Mouse (Mus musculus): Measurements from ENCODE around the gene Cadm2.

Gene Cadm2

DNA sequence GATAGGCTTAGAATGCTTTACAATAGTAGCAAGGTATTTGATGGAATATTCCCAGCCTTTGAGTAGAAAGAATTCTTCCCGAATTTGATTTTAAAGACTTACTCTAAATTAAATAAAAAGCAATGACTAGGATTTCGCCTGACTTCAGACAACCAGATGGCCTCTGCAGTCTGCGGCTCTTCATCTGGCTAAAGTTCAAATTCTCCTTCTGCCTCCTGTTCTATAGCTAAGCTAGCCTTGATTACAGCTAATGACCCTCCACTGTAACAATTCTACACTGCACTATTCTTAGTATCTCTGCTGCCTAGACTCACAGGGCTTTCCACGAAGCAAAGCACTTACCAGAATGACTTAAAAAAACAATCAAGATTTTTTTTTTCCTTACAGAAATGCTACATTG, 495.9 kb downstream of the Cadm2 start:
- CTCF ChIA-PET = no interaction called here

DNA sequence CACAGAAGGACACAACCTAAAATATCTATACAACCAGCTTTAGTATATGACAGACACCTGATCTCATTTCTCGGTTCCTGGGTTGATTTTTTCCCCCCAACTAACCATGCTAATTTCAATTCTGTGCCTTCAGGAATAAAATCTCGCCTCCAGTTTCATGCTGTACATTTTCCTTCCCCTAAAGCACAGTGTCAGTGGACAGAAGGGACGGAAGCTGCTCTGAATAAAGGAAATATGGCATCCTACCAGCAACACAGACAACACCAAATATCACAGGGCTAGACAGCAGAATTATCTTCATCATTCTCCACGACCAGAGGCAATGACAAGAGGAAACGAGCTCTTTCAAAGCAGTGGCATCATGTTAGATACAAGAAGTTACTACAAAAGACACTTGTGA, 498.2 kb downstream of the Cadm2 start:
- CTCF ChIA-PET = no interaction called here

DNA sequence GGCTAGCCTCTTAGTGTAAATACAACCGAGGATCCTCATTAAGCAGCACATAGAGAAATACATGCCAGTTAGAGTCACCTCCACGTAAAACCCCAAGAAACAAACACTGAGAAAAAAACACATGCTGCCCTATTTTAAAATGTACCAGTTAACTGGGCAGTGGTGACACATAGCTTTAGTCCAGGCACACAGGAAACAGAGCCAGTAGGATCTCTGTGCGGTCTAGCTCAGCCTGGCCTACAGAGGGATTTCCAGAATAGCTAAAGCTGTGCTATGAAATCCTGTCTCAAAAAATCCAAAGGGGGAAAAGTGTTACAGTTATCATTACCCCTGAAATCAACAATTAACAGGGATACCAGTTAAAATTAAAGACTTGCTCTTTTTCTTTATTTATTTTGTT, 498.9 kb downstream of the Cadm2 start:
- CTCF ChIA-PET = no interaction called here

DNA sequence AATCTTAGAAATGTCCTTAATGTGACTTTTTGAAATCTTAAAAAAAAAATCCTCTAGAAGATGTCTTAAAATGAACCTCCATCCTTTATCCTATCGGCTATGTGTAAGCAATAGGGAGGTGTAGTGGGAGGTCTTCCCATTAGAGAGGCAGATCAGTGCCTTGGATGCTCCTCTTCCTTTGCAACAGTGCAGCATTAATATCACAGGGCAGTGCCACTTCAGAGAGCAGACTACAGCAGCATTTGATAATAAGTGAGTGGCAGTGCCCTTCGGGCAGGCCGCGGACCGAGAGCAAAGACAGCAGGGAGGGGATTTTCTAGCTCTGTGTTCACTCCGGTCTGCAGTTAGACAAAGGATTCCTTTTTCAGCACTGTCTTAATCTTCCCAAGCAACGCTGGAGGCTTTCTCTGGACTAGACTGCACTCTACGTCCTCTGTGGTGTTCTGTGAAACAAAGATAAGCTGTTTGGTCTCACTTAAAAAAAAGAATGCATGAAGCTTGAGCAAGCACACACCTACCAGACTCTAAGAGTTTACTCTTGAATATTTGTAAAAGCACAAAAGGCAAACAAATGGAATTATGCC, 514.1 kb downstream of the Cadm2 start:
- CTCF ChIA-PET = no interaction called here

DNA sequence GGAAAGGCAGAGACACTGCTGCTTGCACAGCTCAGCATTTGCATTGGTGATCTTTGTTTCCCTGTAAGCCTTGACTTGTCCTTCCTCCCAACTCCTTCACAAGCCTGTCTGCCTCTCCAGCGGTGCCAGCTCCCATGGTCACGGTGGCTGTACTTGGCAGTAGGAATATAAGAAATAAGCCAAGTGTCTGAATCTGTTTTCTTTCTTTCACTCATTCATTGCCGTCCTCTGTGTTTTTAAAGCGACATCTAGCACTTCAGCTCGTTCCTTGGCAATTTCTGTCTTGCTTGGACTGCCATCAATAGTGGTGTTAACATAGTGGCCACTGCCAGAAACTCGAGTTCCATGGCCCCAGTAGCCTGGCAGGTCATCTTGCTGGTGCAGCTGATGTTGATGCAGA, 524.0 kb downstream of the Cadm2 start:
- CTCF ChIA-PET = no interaction called here

DNA sequence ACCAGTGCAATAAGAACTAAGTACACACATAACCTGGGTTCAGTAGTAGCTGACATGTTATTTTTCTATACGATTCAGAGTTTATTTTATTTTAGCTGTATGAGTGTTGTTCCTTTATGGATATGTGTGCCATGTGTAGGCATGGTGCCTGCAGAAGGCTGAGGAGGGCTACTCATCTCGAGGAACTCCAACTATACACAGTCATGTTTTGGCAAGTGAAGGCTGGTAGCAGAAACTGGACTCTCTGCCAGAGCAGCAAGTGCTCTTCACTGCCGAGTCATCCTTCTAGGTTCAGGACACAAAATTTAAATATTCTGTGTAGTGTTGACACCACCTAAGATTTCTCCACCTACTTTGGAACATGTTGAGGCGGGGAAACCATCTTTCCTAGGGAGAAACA, 524.8 kb downstream of the Cadm2 start:
- CTCF ChIA-PET = no interaction called here

DNA sequence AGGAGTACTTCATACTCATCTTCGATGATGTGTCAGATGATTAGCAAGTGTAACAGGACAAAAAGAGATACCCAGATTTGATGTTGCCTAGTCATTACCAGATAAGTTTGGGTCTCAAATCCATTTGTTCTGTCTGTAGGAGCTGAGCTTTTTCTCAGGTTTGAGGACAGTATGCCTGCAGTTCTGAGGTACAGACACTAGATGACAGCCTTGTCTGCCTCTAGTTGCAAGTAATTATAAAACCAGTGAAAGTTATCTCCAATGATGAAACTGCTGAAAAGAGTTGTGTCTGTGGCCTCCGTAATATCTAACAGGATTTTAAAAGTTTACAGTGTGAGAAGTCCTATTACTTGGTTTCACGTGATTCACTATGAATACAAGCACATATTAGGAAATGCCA, 531.0 kb downstream of the Cadm2 start:
- CTCF ChIA-PET = no interaction called here

DNA sequence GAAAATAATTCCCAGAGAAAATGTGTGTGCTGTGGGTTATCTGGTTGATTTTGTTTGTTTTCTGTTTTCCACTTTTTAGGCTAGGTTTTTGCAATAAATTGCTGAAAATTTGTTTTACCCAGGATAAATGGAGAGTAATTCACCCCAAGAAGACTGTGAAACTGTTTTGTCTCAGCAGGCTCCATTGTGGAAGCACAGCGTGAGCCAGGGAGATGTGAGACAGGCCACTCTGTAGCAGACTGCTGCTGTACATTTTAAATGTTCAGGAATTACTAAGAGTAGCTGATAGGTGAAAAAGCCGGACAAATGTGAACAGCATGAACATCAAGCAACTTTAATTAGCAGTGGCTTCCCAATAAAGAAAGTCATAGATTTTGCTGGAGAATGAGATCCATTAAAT, 541.4 kb downstream of the Cadm2 start:
- CTCF ChIA-PET = no interaction called here

DNA sequence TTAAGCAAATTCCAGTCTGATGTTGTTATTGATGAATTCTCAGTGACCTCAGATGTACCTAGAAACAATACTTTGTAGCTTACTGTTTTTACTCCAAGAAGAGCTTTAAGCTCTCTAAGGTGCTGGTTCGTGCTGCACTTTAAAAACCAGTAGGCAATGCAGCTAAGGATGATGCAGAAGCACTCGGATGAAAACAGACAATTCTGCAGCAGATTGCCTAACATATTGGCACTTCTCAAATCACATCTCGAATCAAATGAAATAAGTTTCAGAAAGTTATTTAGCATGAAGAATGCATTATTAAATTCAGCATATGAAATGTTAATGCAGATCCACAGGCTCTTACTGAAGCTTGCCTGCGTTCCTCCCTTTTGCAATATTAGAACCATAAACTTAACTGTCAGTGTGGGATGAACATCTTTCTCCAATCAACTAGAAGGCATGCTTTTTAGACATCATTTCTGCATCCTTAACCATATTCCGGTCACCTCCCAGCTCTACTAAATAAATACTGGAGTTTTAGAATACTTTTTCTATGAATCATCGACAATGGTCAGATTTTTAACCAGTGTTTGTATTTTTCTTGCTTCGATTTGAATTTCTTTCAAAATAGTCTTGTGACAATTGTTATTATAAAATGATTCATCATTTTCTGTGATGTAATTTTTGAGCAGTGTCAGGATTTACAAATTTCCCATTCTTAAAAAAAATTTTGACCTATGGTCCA, 544.4 kb downstream of the Cadm2 start:
- CTCF ChIA-PET = no interaction called here

DNA sequence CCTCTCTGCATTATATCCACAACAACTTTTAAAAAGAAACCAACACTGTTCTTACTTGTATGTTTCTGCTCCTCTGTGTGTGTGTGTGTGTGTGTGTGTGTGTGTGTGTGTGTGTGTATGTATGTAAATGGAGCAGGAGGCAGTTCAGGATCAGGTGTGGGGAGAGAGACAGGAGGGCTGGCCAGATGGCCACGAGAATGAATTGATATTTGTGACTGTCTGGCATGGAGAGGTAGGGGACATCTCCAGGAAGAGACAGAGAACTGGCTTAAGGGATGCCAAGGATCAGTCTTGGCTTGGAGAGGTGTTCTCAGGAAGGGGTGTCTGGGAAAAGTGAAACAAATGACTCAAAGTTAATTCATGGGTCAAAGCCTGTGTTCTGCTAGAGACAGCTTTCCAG, 552.2 kb downstream of the Cadm2 start:
- CTCF ChIA-PET = no interaction called here

DNA sequence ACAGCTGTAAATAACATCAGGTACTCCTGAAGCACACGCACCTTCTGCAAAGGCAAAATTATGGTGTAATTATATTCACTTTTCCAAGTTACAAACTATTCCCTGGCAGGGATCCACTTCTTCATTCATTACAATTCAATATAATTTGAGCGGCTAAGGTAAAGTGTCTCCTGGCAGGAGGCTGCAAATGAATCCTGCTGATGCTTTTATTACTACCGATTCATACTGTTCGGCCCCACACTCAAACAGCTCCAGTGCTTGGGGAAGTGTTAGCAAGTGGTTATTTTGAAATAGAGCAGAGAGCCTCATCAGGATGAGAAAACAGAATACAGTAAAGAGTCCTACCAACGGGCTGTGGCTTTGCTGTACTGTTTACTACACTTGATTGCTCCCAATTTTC, 589.8 kb downstream of the Cadm2 start:
- CTCF ChIA-PET = no interaction called here

DNA sequence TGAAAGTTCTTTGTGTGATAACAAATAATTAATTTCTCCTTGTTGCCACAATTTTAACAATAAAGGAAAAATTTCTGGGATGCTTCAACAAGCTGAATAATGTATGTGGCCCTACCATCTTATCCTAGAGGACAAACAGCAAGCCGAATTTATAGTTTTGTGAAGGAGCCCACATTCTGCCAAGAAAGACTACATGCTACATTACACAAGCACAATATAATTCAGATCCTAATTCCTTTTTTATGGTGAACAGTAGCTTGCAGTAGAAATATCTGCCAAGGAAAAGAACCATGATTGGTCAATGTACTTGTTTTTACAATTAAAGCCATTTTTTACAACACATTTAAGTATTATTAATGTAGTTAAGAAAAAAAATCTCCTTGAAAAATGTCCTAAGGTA, 600.9 kb downstream of the Cadm2 start:
- CTCF ChIA-PET = no interaction called here

DNA sequence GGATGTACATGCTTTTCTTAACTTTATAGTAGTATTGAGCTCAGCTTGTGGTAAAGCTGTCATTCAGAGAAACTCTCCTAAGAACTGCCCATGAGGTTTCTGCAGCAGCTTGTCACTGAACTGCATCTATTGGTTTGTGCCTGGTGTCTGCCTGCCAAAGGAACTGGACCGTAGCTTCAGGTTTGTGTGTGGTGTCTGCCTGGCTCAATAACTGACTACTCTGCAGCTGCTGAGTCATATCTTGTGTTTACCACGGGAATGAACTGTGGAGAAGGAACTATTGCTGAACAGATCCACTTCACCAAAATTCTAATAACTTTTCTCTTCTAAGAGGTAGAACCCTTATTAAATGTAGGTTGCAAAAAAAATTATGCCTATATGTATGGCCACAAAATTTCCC, 603.0 kb downstream of the Cadm2 start:
- CTCF ChIA-PET = no interaction called here

DNA sequence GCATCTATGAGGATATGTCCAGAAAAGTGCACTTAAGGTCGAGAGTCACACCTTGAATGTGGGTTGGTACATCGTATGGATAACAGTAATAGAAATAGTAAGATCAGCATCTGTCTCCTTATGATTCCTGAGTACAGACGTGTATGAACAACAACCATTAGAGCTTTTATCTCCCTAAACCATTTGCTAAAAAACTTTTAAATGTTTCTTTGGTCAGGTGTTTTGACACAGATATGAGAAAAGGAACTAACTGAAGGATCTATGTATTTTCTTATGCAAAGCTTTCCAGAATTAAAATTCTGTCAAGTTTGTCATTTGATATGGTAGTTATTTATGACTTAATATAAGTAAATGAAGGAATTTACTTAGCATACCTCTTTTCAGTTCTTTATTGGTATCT, 617.5 kb downstream of the Cadm2 start:
- CTCF ChIA-PET = no interaction called here

DNA sequence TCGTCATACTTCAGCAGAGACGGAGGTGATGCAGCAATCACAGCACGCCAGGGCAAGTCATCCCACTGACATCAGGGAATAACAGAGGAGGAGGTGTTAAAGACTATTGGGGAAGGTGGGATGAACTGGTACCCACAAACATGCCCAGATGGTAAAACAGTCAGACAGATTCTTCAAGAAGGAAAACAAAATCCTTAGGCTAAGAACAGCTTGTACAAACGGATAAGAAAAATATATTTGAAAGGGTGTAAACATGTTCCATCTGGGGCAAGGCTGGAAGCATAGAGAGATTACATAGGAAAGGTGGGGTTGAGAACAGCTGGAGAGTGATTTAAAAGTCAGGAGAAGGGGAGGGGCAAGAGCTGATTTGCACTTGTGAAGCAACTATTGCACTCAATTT, 619.0 kb downstream of the Cadm2 start:
- CTCF ChIA-PET = no interaction called here

DNA sequence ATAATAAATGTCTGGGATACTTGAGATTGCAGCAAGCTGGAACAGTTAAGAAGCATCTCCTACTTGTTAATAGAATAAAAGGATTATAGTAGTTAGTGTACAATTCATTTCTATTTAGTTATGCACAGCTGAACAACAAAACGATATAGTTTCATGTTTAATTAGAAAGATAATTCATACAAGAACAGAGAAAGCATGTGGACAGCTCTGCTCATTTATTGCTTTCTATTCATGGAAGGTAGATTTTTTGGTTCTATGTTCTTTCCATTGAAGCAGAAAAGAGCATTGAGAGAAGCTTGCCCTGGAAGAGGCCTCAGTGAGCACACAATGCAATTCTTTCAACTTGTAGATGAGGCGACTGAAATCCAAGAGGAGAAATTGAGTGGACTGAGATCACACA, 623.2 kb downstream of the Cadm2 start:
- CTCF ChIA-PET = no interaction called here

DNA sequence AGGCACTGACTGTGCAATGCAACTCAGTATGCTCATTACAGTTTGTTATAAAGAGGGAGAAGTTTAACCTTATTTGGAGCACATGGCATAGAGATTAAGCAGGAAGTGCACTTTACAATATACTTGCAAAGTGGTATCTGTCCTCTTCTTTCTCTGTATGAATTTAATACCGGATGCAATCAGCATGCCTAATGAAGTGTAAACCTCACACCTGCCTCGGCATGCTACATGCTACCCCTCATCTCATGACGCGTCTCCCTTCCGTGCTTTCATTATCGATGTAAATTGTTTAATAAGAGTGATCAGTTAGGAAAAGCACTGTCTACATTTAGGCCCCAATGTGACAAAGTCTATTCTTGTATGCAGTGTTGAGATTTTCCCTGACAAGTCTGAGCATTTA, 633.0 kb downstream of the Cadm2 start:
- CTCF ChIA-PET = no interaction called here

DNA sequence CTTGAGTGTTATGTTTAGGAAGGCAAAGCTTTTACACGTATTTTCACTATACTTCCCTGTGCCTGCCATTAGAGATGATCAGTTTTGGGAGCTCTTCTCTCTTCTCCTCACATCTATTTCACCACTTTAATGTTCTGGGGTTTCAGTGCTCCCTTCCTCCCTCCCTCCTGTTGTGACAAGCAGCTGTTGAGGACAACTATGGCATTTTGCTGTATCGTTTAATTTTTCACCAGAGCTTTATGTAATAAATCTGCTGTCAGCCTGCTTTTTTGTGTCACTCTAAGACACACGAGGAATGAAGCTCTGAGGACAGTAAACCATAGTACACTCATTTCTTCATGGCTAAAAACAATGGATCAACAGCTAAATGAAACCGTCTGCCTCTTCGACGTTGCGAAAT, 633.8 kb downstream of the Cadm2 start:
- CTCF ChIA-PET = no interaction called here

DNA sequence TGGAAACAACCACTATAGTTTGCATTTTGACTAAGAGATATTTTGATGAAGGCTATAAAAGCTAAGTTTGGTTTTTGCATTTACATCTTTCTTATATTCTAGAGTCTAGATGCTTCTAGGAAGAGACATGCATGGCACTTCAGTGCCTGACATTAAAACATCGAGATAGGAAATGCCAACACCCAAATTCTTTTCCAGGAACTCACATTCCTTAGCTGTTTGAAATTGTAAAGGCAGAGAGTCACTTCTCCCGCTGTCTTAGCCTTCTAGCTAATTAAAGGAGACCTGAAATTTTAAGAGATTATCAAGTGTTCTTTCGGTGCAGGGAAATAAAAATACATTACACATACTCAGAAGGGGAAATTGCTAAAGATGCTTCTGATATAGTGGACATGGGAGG, 649.8 kb downstream of the Cadm2 start:
- CTCF ChIA-PET = no interaction called here

DNA sequence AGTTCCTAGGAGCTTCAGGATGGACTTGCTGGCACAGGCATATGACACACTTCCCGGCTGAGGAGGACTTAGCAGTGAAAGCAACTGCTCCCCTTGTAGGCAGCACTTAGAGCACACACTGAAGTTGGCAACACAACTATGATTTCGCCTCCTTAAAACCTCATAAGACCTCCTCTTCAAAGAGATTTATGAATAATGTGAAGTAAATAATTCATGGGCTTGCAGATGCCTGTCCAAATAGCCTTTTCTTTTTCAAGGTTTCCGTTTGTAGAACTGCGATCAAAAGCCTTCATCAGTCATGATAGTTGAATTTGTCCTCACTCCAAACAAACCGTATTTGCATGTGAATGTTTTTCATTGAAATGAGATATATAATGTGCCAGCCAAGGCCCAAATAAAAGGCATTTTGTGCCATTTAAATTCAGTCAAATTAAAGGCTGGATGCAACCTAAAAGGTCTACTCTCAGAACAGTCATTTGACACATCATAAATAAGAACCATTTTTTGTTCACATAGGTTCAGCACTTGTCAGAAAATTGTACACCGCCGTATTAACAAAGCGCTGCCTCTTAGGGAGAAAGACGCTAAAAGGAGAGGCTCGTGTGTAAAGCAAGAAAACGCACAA, 651.1 kb downstream of the Cadm2 start:
- CTCF ChIA-PET = interaction anchor here (0.5 kb wide), 1 partner anchor 49 kb away, joined by 4 read pairs; no protein-coding TSS in a partner anchor

DNA sequence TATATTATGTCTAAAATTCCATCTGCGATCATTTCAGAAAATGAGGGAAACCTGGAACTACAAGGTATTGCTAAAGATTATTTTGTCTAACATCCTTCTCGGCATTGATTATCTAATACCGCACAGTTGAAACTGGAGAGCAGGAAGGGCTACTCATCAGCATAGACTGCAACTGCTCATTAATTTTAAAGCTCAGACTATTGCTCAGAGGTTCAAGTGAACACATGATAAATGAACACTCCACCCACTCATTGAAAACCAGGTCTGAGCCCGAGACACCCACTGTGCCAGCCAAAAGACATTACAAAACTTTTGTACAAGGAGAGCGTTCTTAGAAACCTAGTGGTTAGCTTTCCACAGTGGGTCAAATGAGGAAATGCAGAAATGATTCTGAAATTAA, 652.4 kb downstream of the Cadm2 start:
- CTCF ChIA-PET = interaction anchor here (0.5 kb wide), 1 partner anchor 313 kb away, joined by 3 read pairs; no protein-coding TSS in a partner anchor

DNA sequence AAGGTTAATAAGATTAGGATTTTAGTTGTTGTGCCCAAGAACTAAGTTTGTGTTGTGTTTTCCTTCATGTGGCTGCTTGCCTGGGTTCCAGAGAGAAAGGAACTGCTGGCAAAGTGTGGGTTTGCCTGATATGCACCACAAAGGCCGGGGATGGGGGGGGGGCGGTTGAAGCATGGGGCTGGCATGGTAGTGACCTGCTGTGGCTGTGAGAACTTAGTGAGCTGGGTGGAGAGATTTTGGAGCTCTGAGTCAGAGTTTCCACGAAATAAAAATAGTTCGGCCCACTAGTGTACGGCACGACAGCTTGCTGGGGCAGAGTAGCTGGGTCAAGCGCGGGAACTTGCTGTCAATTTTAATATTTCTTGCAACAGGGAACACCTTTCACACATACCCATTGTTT, 653.0 kb downstream of the Cadm2 start:
- CTCF ChIA-PET = interaction anchor here (0.5 kb wide), 1 partner anchor 313 kb away, joined by 3 read pairs; no protein-coding TSS in a partner anchor

DNA sequence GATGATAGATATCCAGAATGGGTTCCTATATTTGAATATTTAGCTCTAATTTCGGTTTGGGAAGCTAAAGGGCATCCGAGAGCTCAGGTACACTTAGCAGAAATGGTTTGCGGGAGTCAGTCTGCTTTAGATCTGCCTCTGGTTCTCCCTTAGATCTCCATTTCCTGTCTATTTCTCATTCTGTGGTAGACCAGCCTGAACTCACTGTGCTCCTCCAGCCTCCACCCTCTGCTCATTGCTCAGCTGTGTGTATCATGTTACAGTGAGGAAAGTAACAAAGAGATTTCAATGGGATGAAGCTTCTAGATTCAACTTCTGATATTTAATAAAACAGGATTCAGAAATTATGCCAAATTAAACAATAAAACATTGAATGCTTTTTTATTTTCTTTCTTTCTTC, 661.6 kb downstream of the Cadm2 start:
- CTCF ChIA-PET = no interaction called here

DNA sequence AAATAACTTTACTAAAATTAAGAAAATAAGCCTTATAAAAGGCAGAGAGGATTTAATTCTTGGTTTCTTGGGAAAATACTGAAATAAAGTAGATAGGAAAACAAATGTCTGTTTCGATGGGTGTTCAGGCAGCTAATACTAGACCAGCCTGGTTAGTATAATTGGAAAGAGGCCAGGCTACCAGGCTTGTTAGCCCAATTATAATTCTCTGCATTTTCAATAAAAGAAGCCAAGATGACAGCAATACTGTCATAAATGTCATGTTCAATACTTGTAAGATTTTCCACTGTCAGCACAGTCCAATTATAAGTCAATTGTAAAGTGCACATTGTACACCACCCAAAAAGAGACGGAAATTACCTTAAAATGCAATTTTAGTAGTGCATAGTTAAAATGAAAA, 664.8 kb downstream of the Cadm2 start:
- CTCF ChIA-PET = no interaction called here
